Mouse (Mus musculus) lung, embryonic 15.5 days (tissue): ENCODE results near the gene Hspbap1. TPM values are rescaled to one million over a fixed set of nuclear protein-coding genes. Genes with fewer than 3 reads are reported as not detected.

Experiments
- ATAC-seq: fragments of 200-750 bp; cut with Nextera tagmentation; 2 replicates; pipeline ENCODE4 v1.8.0; 2017; ENCODE audit warnings: moderate number of reproducible peaks, borderline replicate concordance; ENCODE audit not compliant: low FRiP score, low TSS enrichment; ENCODE audit errors: extremely low read depth
- H3K27ac ChIP-seq: fragments of 300-500 bp; sonication (generic); 2 replicates; pipeline ENCODE4 v1.5.1; 2015; ENCODE audit warnings: moderate library complexity, mild to moderate bottlenecking, inconsistent platforms
- H3K27me3 ChIP-seq: fragments of 300-500 bp; sonication (generic); 2 replicates; pipeline ENCODE4 v1.6.1; 2015; ENCODE audit warnings: inconsistent platforms
- H3K36me3 ChIP-seq: fragments of 300-500 bp; sonication (generic); 2 replicates; pipeline ENCODE4 v1.6.1; 2015; ENCODE audit warnings: inconsistent platforms
- H3K4me1 ChIP-seq: fragments of 300-500 bp; sonication (generic); 2 replicates; pipeline ENCODE4 v1.6.1; 2015; ENCODE audit warnings: inconsistent platforms
- H3K4me2 ChIP-seq: fragments of 300-500 bp; sonication (generic); 2 replicates; pipeline ENCODE4 v1.6.1; 2015; ENCODE audit warnings: inconsistent platforms, mild to moderate bottlenecking, moderate library complexity
- H3K4me3 ChIP-seq: fragments of 300-500 bp; sonication (generic); 2 replicates; pipeline ENCODE4 v1.5.1; 2015; ENCODE audit warnings: mild to moderate bottlenecking, inconsistent platforms
- H3K9ac ChIP-seq: fragments of 300-500 bp; sonication (generic); 2 replicates; pipeline ENCODE4 v1.6.1; 2015; ENCODE audit warnings: inconsistent platforms
- H3K9me3 ChIP-seq: fragments of 300-500 bp; sonication (generic); 2 replicates; pipeline ENCODE4 v1.6.1; 2016; ENCODE audit warnings: inconsistent platforms
- WGBS: fragments of 180-500 bp; shearing (Covaris S2); methylation state at CpG from one replicate; pipeline ENCODE4 v1.1.7; 2015; 5-methylcytosine and 5-hydroxymethylcytosine counted together
- polyA plus RNA-seq: library from polyadenylated mRNA; unstranded; fragments of >200 nt; fragmentation: Nextera tagmentation; extraction: Ambion mirVana; gene quantifications from 2 replicates; pipeline ENCODE4 v1.2.1, GENCODE M21; 2015

Hspbap1 gene
- polyA plus RNA-seq, 1 experiment from 2014 or later: 14.3 TPM

- no peak overlapping the region for H3K27ac ChIP-seq
- WGBS: 77% methylated on average over 5 of the region's 5 CpGs
- no peaks in the 10 kb centered on the region for H3K27me3 ChIP-seq
- H3K4me2 ChIP-seq: no peak overlapping the region
- no peak overlapping the region for H3K9ac ChIP-seq
- no peaks in the 10 kb centered on the region for H3K4me1 ChIP-seq
- H3K4me3 ChIP-seq: no peak overlapping the region
- no peaks in the 10 kb centered on the region for H3K36me3 ChIP-seq
- H3K9me3 ChIP-seq: no peaks in the 10 kb centered on the region
- no peak for ATAC-seq
Measured at GRCm38 (mm10) chr16:35781651-35782050, 11.5 kb downstream of the Hspbap1 start.

- ATAC-seq: no peak
- Histone ChIP-seq H3K9me3 (no peaks in the 10 kb centered on the region), H3K27ac (no peak overlapping the region), H3K4me2 (no peak overlapping the region), H3K27me3 (no peaks in the 10 kb centered on the region), H3K4me1 (no peaks in the 10 kb centered on the region), H3K9ac (no peak overlapping the region), H3K36me3 (0 out of 2 replicates have a peak, but pooled peaks cover 3% of the 10 kb centered on the region), H3K4me3 (no peak overlapping the region)
- 82% methylated on average over 13 of the region's 13 CpGs for WGBS
Measured at GRCm38 (mm10) chr16:35782451-35783206, 12.5 kb downstream of the Hspbap1 start.

GRCm38 (mm10) chr16:35783207-35783573 lies 13.0 kb downstream of the Hspbap1 start:
- Histone ChIP-seq H3K4me2 (no peak overlapping the region), H3K27ac (no peak overlapping the region), H3K4me3 (no peak overlapping the region), H3K27me3 (no peaks in the 10 kb centered on the region), H3K9ac (no peak overlapping the region), H3K36me3 (0 out of 2 replicates have a peak, but pooled peaks cover 3% of the 10 kb centered on the region), H3K4me1 (no peaks in the 10 kb centered on the region), H3K9me3 (no peaks in the 10 kb centered on the region)
- ATAC-seq: no peak
- WGBS: 77% methylated on average over 3 of the region's 3 CpGs

GRCm38 (mm10) chr16:35784134-35784725 lies 14.1 kb downstream of the Hspbap1 start:
- Histone ChIP-seq H3K27ac (no peak overlapping the region), H3K9ac (no peak overlapping the region), H3K4me3 (no peak overlapping the region), H3K4me2 (no peak overlapping the region), H3K36me3 (0 out of 2 replicates have a peak, but pooled peaks cover 3% of the 10 kb centered on the region), H3K4me1 (no peaks in the 10 kb centered on the region), H3K27me3 (no peaks in the 10 kb centered on the region), H3K9me3 (no peaks in the 10 kb centered on the region)
- WGBS: 49% methylated on average over 7 of the region's 7 CpGs
- no peak for ATAC-seq

- Histone ChIP-seq H3K4me2 (no peak overlapping the region), H3K36me3 (0 out of 2 replicates have a peak, but pooled peaks cover 3% of the 10 kb centered on the region), H3K27me3 (no peaks in the 10 kb centered on the region), H3K9ac (no peak overlapping the region), H3K27ac (no peak overlapping the region), H3K4me1 (no peaks in the 10 kb centered on the region), H3K4me3 (no peak overlapping the region), H3K9me3 (no peaks in the 10 kb centered on the region)
- WGBS: 79% methylated on average over 6 of the region's 6 CpGs
- ATAC-seq: no peak
Measured at GRCm38 (mm10) chr16:35787163-35787562, 17.0 kb downstream of the Hspbap1 start.

- H3K27ac ChIP-seq: no peak overlapping the region
- no peaks in the 10 kb centered on the region for H3K9me3 ChIP-seq
- ATAC-seq: no peak
- no peaks in the 10 kb centered on the region for H3K27me3 ChIP-seq
- 0 out of 2 replicates have a peak, but pooled peaks cover 3% of the 10 kb centered on the region for H3K36me3 ChIP-seq
- no peaks in the 10 kb centered on the region for H3K4me1 ChIP-seq
- 80% methylated on average over 8 of the region's 8 CpGs for WGBS
- no peak overlapping the region for H3K4me3 ChIP-seq
- no peak overlapping the region for H3K9ac ChIP-seq
- no peak overlapping the region for H3K4me2 ChIP-seq
Measured at GRCm38 (mm10) chr16:35787568-35788189, 17.5 kb downstream of the Hspbap1 start.

GRCm38 (mm10) chr16:35788330-35788729 lies 18.2 kb downstream of the Hspbap1 start:
- Histone ChIP-seq H3K4me2 (no peak overlapping the region), H3K27me3 (no peaks in the 10 kb centered on the region), H3K4me1 (no peaks in the 10 kb centered on the region), H3K9ac (no peak overlapping the region), H3K4me3 (no peak overlapping the region), H3K36me3 (0 out of 2 replicates have a peak, but pooled peaks cover 3% of the 10 kb centered on the region), H3K27ac (no peak overlapping the region), H3K9me3 (no peaks in the 10 kb centered on the region)
- no peak for ATAC-seq
- 85% methylated on average over 6 of the region's 6 CpGs for WGBS

- Histone ChIP-seq H3K27me3 (no peaks in the 10 kb centered on the region), H3K36me3 (0 out of 2 replicates have a peak, but pooled peaks cover 3% of the 10 kb centered on the region), H3K4me1 (no peaks in the 10 kb centered on the region), H3K9ac (no peak overlapping the region), H3K27ac (no peak overlapping the region), H3K9me3 (no peaks in the 10 kb centered on the region), H3K4me3 (no peak overlapping the region), H3K4me2 (no peak overlapping the region)
- 75% methylated on average over 6 of the region's 6 CpGs for WGBS
- no peak for ATAC-seq
Measured at GRCm38 (mm10) chr16:35791962-35792521, 21.9 kb downstream of the Hspbap1 start.

GRCm38 (mm10) chr16:35802163-35802562 lies 32.0 kb downstream of the Hspbap1 start:
- WGBS: 82% methylated on average over 7 of the region's 7 CpGs
- H3K4me2 ChIP-seq: no peak overlapping the region
- H3K4me1 ChIP-seq: no peaks in the 10 kb centered on the region
- no peaks in the 10 kb centered on the region for H3K27me3 ChIP-seq
- no peaks in the 10 kb centered on the region for H3K36me3 ChIP-seq
- no peak overlapping the region for H3K4me3 ChIP-seq
- H3K9me3 ChIP-seq: no peaks in the 10 kb centered on the region
- no peak overlapping the region for H3K9ac ChIP-seq
- H3K27ac ChIP-seq: no peak overlapping the region
- no peak for ATAC-seq

- no peaks in the 10 kb centered on the region for H3K27me3 ChIP-seq
- H3K9me3 ChIP-seq: no peaks in the 10 kb centered on the region
- no peak overlapping the region for H3K27ac ChIP-seq
- H3K9ac ChIP-seq: no peak overlapping the region
- H3K4me2 ChIP-seq: no peak overlapping the region
- ATAC-seq: no peak
- H3K4me1 ChIP-seq: no peaks in the 10 kb centered on the region
- no peak overlapping the region for H3K4me3 ChIP-seq
- 92% methylated on average over 4 of the region's 4 CpGs for WGBS
- H3K36me3 ChIP-seq: no peaks in the 10 kb centered on the region
Measured at GRCm38 (mm10) chr16:35803723-35804122, 33.5 kb downstream of the Hspbap1 start.

- no peaks in the 10 kb centered on the region for H3K36me3 ChIP-seq
- H3K27ac ChIP-seq: no peak overlapping the region
- no peak overlapping the region for H3K4me2 ChIP-seq
- no peaks in the 10 kb centered on the region for H3K27me3 ChIP-seq
- no peak overlapping the region for H3K4me3 ChIP-seq
- WGBS: 84% methylated on average over 6 of the region's 6 CpGs
- no peak for ATAC-seq
- no peak overlapping the region for H3K9ac ChIP-seq
- H3K9me3 ChIP-seq: no peaks in the 10 kb centered on the region
- H3K4me1 ChIP-seq: no peaks in the 10 kb centered on the region
Measured at GRCm38 (mm10) chr16:35806973-35807662, 36.9 kb downstream of the Hspbap1 start.
